Mouse (Mus musculus) adipocyte (in vitro differentiated cells): ENCODE results near the gene Gpc5.
A peak's percentile ranks its signal among the peaks of the same experiment; 100 is the strongest.

Experiments
- DNase-seq: peaks from one replicate; pipeline ENCODE4 v3.0.0-alpha.2; 2016; ENCODE audit warnings: low spot score

Gpc5 gene

DNA sequence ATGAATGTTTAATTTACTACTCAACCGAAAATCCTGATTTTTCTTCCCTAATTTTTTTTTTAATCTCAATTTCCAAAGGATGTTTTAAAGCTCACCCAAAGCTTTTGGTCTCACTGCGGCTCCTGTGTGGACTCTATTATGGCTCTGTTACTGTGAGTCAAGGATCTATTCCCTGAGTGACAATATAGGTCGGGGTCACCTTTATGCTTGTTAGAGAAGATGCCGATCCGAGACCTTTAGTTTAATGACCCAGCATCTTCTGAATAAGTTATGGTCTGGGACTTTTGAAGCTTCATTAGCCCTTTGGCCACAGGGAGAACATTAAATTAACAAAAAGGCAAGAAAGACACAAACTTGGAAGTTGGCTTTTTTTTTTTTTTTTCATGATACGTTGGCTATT, 408.8 kb downstream of the Gpc5 start:
- no peak for DNase-seq

DNA sequence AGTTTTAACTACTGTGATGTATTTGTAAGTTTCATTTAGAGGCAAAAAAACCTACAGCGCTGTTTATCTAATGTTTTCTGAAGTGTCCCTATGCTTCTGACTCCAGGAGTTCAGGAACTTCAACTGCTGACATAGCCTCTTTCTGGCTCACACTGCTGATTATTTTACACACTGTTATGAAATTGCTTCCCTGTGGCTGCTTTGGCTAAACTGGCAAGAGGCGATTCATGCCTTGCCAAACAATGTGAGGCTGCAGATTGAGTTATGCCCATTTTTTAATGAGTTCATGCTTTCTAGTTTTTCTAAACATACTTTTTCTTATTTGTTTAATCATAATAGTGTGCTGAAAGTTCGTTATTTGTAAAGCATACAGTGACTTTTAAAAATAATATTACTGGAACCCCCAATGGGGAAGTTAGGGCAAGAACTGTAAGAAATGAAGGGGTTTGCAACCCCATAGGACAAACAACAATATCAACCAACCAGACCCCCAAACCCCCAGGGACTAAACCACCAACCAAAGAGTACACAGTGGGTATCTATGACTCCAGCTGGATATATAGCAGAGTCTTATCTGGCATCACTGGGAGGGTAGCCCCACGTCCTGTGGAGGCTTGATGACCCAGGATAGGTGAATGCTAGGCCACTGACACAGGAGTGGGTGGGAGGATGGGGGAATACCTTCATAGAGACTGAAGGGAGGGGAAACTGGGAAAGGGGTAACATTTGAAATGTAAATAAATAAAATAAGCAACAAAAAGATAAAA, 454.7 kb downstream of the Gpc5 start:
- DNase-seq, result no peak

DNA sequence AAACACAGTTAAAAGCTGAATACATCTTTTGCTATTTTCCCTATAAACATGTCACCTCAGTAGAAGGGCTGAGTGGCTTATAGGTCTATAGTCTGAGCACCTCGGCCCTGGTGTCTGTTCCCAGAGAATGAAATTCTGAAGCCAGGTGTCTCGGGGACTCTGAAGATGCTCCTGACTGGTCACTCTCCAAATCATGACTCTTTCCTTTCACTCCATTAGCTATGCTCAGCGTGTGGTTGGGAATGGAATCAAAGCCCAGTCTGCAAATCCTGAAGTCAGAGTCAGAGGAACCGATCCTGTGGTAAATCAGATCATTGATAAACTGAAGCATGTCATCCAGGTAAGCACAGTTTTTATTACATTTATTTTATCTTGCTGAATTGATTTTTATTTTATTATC, 460.0 kb downstream of the Gpc5 start:
- no peak for DNase-seq

DNA sequence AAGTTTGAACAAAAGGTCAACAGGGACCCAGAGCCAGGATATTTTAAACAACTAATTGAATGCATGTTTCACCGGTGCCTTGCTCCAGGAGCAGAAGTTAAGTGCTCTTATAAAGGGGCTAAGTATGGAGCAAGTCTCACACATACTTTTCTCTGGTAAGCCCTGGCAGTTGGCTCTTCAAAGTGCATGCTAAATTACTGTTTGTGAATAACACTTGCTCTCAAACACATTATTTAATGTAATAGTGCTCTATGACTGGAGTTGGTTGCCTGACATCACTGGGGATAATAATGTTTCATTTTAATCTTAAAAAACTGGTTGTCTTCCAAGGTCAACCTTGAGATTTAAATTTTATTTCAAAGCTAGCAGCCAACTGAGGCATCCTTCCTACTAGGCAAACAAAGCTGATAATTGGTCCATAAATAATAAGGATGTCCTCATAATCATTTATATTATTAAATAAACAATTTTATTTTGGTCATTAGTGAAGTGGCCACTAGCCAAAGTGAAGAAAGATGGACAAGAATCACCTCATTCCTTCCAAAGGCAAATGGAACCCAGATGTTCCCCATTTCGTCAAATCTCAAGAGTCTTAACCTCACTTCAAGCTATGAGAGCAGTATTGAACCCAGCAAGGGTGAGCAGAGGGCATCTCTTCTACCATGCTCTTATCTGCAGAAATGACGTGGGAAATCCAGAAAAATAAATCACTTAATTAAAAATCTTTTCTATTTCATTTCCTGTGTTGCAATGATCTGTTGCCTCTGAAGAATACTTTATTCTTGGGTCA, 488.6 kb downstream of the Gpc5 start:
- DNase-seq, result no peak

DNA sequence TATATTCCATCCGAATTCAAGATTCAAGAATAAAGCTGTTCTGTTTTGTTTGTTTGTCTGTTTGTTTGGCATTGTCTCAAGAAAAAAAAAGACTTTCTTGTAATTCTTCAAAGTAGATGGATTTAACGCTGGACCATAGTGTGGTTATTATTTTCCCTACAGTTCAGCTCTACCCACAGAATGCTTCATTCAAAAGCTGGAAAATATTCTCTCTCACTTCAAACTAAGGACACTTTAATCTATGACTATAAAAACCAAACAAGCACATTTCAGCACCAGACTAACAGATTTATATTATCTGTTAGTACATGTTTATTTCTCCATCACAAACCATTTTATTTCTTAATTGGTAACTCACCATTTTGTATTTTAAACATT, 489.2 kb downstream of the Gpc5 start:
- no peak for DNase-seq

DNA sequence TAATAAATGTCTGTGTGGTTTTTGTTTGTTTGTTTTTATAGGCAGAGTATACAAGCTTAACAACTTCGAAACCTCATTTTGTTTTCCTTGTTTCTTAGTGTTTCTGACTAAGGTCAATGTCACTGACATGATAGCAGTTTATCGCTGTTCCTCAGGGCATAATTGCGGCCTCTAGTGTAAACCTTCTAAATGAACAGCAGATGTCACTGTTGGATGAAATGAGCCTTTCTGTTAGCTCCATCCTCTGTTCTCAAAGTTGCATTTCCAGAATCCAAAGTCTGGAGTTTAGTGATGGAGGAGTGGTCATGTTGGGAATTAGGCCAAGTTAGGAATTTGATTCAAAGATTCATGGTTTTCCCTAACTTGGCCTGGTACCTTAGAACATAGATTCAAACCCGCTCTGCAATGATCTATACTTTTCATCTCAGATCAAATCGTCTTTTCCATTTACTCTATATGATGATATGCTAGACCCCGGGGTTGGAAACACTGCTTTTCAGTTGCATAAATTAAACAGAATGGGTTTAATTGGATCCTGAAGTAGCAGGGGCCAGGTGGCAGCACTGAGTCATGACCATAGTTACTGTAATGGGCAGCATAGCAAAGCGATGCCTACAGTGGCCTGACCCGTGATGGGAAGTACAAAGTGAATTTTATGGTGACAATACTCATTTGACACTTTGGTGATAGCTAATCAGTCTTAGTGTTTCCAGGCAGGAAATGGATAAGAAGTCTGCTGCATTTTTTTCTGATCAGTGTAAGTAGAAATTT, 508.4 kb downstream of the Gpc5 start:
- DNase-seq, result peak; percentile 6

DNA sequence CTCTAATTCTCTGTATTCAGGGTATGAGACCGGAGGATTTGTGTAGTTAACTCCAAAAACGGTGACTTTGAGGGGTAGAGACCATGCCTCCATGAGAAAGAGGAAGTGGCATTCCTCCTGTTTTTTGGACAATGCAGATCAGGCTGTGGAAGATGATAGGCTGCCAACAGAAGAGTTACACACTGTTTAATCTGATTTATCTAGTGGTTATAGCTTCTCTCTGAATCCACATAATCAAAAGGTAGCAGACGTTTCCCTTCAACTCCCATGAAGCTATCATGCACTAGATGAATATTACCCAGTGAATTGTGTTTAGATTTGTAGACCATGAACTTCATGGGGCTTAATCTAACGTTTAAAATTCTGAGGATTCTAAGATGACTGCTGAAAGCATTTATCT, 522.1 kb downstream of the Gpc5 start:
- no peak for DNase-seq

DNA sequence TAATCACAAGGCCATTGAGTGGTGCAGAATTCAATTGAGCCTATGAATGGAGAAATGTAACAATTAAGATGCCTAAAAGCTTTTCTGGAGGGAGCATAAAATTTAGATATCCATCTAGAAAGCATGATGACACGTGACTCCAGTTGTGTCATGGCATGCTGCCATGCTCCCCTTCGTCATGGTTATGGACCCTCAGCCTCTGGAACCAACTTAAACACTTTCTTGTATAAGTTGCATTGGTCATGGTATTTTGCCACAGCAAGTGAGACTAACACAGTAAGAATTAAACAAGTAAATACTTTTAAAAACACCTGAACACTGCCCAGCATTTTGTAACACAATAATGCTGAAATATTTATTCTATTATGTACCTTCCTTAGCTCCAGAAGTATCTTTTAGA, 524.3 kb downstream of the Gpc5 start:
- no peak for DNase-seq

DNA sequence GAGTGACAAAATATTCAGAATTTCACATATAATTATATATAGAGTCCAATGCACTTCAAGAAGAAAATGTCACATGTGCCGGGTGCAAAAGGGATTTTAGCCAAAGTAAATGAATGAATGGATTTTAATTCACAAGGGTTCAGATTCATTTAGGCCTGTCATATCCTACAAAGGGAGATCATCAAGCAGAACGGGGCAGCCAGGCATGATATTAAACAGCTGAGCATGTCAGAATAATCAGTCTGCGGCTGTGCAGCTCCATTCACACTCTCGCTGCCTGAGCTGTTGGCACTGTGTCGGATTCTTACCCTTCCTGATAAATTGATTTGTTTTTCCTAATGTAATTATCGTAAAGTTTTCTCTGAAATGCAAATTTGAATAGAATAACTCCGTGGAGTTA, 524.8 kb downstream of the Gpc5 start:
- DNase-seq, result no peak

DNA sequence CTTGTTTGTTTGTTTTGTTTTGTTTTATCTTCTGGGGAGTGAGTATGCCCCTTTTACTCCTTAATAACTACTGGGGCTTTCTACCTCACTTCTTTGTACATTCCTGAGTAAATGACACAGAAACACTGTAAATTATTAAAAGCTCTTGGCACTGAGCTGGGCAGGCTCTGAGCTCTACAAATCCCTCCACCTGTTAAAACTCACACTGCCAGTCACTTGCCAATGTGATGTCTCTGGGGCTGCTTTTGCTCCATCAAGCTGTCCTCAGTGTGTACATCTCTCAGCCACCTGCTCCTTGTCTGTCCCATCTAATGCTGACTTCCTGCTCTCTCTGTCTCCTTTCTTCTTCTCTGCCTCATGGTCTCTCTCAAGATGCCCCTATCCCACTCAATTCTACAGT, 528.5 kb downstream of the Gpc5 start:
- DNase-seq, result no peak

DNA sequence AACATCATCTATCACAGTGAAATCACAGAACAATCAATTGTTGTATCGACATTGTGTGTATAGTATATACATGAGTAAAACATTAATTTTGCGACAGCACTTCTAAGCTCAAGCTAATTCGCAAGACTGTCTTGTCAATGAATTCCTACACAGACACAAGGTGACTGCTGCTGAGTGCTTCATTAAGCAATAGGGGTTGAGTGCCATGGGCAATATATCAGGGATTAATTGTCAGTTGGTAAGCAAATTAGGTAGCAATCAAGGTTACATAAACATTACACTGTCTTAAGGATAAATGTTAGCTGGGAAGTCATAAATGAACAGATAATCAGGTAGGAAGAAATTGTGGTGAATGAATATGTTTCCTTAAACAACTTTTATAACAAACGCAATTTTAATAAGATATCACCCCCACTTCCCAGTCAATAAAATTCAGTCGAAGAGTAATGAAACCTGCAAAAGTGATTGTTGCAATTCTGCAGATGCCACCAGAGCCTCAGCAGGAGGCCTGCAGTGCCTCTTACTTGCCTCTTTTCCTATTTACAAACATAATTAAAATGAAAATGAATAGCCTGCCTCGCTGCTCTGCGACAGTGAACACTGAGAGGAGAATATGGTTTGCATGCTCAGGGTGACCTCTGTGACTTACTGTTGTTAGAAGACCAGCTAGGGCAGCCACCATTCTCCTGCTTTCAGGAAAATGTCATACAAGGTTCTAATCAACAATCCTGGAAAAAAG, 539.3 kb downstream of the Gpc5 start:
- no peak for DNase-seq

DNA sequence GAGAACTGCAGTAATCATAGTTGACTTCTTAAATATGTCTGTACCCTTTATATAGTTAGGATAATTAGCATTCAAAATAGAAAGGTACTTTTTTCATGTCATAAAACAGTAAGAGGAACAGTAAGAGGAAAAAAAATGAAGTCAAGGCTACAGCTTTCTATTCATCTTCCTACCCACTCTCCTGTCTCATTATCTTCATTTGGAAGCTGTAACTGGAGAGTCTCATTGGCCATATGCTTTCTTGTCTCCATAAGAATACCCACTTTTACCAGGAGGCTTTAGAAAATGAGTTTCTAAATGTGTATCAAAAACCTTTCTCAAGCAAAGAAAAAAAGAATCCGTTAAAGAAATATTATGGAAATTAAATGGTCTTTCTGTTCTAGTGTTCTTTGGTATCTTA, 541.3 kb downstream of the Gpc5 start:
- DNase-seq, result no peak

DNA sequence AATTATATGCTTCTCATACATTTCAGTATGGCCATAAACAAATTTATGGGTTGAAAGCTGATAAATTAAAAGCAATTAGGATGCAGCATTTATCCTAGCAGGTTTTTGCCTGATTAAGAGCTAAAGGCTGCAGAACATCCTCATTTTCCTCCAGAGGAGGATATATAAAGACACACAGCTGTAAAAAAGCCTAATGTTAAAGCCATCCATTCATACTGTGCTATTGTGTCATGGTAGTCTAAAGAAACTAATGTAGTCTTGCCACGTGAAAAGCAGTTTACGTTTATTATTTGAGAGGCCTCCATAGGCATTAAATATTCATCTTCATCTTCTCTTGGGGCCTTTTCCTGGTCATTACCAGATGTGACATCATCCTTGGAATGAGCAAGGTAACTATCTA, 587.9 kb downstream of the Gpc5 start:
- DNase-seq, result no peak

DNA sequence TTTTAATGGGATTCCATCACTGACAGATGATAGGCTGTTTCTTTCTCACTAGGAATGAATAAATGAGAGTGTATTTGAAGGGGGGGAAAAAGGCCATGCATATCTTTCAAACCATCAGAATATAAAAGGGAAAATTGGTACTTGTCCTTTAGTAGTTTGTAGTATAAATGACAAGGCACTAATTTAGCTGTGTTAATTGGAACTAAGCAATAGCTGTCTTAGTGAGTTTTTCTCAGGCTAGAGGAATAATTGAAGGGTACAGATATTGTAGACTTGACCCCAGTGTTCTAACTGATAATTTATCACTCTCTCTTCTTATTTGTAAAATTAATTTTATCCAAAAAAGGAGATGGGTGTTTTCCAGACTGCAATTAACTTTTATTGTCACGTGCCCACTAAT, 654.0 kb downstream of the Gpc5 start:
- no peak for DNase-seq

DNA sequence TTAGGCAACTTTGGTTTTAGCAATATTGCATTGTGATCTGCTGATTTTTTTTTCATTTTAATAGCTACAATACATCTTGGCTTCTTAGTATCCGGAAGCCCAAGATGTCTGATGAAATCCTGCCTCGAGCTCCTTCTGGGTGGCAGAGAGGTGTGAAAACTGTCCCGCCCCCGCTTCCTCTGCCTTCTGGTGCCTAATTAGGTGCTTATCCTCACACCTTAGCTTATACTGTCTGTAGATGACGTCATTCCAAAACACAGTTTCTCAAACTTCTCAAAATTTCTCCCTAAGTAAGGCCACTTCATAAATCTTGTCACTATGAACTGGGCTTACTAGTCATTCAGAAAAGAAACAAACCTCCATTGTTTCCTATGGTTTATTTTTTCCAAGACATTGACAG, 668.2 kb downstream of the Gpc5 start:
- no peak for DNase-seq

DNA sequence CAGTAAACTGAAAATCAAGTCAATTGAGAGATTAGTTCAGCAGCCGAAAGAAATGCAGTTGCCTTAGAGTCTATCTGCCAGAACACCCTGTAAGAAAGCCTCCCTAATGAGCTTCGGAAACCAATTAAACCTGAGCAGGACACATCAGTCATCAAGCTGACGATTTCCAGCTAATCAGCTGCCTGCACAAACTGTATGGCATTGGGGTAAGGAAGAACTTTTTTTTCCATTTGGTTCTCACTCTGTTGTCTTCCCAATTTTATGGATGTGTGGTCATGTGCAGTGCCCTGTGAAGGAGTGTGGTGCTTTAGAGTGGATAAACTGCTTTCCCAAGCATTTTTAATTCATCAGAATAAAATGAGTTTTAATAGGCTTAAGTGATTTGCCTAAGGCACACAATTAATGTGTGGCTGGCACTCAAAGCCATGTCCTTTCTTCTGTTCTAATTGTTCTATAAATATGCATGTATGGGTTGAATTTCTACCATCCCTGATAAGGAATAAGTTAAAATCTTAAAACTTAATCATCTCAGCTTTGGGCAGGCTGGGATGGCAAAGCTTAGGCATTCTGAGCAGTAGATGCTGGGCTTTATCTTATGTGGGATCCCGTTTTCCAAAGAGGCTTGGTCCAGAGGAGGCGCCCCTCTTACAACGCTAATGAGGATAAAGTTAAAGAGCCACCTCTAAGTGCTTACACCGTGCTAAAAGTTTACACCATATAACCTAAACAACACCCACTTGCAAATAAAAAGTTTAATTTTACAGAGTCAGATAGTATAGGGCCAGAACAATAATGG, 687.6 kb downstream of the Gpc5 start:
- DNase-seq, result no peak

DNA sequence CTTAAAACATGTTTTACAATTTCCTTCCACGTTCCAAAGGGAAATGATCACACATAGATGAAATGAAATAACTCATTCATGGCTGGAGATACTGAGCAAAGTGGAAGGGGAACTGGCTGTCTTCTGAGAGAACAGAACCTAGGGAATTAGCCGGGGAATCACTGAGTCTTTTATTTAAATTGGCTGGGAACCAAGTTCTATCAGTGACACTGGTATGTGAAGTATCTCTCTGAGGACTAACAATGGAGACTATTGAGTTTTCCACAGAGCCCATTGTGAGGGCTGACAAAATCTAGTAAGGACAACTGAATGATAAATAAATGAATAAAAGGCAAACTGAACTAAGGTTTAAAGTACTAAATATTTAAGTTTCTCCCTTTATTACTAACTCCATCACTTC, 712.7 kb downstream of the Gpc5 start:
- DNase-seq, result no peak

DNA sequence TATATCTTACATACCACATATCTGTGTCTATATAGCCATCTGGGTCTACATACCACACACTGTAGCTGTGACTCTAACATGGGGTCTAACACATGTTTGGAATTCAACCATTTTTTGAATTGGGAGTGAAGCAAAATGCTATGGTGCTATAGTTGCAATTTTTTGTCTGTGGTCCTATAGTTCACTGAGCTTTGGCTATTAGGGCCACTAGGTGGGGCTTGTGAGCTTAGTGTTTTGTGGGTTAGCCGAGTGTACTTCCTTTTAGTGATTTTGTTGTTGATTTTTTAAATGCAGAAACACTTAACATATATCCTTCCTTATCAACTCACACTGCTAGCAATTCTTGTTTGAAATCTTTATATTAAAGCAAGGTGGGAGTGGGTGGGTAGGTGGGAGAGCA, 727.0 kb downstream of the Gpc5 start:
- DNase-seq, result peak; percentile 3

DNA sequence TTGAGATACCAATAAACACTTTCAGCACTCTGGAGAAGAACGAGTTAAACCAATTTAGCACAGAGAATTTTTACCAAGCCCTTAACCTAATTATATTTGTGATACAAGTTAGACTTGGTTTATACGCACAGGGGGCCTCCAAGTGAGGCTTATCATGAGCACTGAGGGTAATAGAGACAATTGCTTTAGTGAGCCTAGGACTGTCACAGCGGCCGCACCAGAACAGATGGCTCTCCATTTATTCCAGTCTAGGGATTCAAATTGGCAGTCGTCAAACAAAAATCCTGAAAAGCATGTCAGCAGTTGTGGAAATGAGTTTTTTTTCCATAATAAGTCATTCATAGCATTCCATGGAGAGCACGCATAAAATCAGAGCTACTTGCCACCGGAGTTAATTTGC, 729.6 kb downstream of the Gpc5 start:
- DNase-seq, result no peak

DNA sequence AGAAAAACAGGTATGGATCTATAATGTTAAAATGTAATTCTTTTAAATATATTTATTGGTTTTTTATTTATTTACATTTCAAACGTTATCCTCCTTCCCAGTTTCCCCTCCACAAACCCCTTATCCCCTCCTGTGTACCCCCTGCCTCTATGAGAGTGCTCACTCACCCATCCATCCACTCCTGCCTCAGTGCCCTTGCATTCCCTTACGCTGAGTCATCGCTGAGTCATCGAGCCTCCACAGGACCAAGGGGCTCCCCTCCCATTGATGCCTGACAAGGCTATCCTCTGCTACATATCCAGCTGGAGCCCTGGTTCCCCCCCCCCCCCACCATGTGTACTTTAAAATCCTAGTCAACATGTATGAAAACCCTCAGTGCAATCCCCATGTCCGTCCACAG, 738.5 kb downstream of the Gpc5 start:
- DNase-seq, result no peak

DNA sequence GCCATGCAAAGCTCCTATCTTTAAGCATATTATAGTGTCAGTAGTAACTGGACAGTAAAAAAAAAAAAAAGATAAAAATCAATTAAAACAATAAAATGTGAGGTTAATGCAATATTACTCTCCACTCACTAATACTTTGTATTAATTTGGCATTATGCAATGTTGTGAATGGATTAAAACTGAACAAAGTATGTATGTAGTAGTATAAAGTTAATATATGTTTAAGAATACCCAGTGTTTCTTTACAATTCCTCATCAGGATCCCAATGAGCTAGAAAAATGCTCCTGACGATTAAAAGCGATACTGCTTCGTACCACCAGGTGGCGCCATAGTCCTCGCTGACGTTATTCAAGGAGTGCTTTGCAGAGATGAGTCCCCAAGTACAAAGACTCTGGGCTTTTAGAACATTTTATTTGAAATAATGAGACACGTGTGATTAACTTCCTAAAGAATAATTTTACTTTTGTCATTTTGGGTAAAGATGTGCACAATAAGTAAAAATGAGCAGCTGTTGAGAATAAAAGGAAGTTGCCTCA, 739.3 kb downstream of the Gpc5 start:
- DNase-seq, result peak; percentile 62
